Mouse (Mus musculus) neural tube, embryonic 12.5 days (tissue): Measurements from ENCODE around the gene Gm5901. TPM values are rescaled to one million over a fixed set of nuclear protein-coding genes. Genes with fewer than 3 reads are reported as not detected.
A peak's percentile ranks its signal among the peaks of the same experiment; 100 is the strongest.
"Not testable (repeated sequence)": the region's sequence is repeated elsewhere in the genome, so short reads cannot be mapped to it uniquely, and the experiment has no call there.

Experiments used
- ATAC-seq: fragments of 200-750 bp; cut with Nextera tagmentation; 2 replicates; pipeline ENCODE4 v1.8.0; 2017; ENCODE audit warnings: low read depth, mild to moderate bottlenecking, moderate TSS enrichment, moderate library complexity; ENCODE audit not compliant: low FRiP score
- H3K27ac ChIP-seq: fragments of 300-500 bp; sonication (generic); 2 replicates; pipeline ENCODE4 v1.5.1; 2016
- H3K27me3 ChIP-seq: fragments of 300-500 bp; sonication (generic); replicated peaks from 2 replicates; pipeline ENCODE4 v1.6.1; 2016; ENCODE audit warnings: mild to moderate bottlenecking
- H3K36me3 ChIP-seq: fragments of 300-500 bp; sonication (generic); 2 replicates; pipeline ENCODE4 v1.6.1; 2016; ENCODE audit warnings: mild to moderate bottlenecking
- H3K4me1 ChIP-seq: fragments of 300-500 bp; sonication (generic); 2 replicates; pipeline ENCODE4 v1.6.1; 2016
- H3K4me2 ChIP-seq: fragments of 300-500 bp; sonication (generic); replicated peaks from 2 replicates; pipeline ENCODE4 v1.6.1; 2016; ENCODE audit warnings: mild to moderate bottlenecking
- H3K4me3 ChIP-seq: fragments of 300-500 bp; sonication (generic); 2 replicates; pipeline ENCODE4 v1.5.1; 2016
- H3K9ac ChIP-seq: fragments of 300-500 bp; sonication (generic); 2 replicates; pipeline ENCODE4 v1.6.1; 2016; ENCODE audit warnings: mild to moderate bottlenecking
- H3K9me3 ChIP-seq: fragments of 300-500 bp; sonication (generic); 2 replicates; pipeline ENCODE4 v1.6.1; 2016; ENCODE audit warnings: mild to moderate bottlenecking
- WGBS: fragments of 180-500 bp; shearing (Covaris S2); methylation state at CpG from one replicate; pipeline ENCODE4 v1.1.7; 2016; 5-methylcytosine and 5-hydroxymethylcytosine counted together
- polyA plus RNA-seq: library from polyadenylated mRNA; unstranded; fragments of >200 nt; fragmentation: Nextera tagmentation; extraction: Ambion mirVana; gene quantifications from 2 replicates; pipeline ENCODE4 v1.2.1, GENCODE M21; 2016

Gm5901 gene
- polyA plus RNA-seq, 1 experiment from 2014 or later: not detected

- H3K9me3 ChIP-seq, H3K4me2 ChIP-seq, H3K4me1 ChIP-seq, H3K27me3 ChIP-seq, H3K36me3 ChIP-seq, H3K27ac ChIP-seq, H3K4me3 ChIP-seq, H3K9ac ChIP-seq: not testable (repeated sequence)
- 61% methylated on average over 8 of the region's 8 CpGs for WGBS
- peak; percentile 52; the same call in 1 of the 2 replicates for ATAC-seq
Observed at GRCm38 (mm10) chr7:105411874-105412632, 37.2 kb downstream of the Gm5901 start.

GRCm38 (mm10) chr7:105414385-105414784 lies 39.5 kb downstream of the Gm5901 start:
- no peak overlapping the region for H3K9ac ChIP-seq
- H3K36me3 ChIP-seq: no peaks in the 10 kb centered on the region
- WGBS: 65% methylated on average over 6 of the region's 6 CpGs
- no peak overlapping the region for H3K4me2 ChIP-seq
- no peaks in the 10 kb centered on the region for H3K9me3 ChIP-seq
- H3K27me3 ChIP-seq: no peaks in the 10 kb centered on the region
- H3K4me1 ChIP-seq: no peaks in the 10 kb centered on the region
- no peak for ATAC-seq
- no peak overlapping the region for H3K4me3 ChIP-seq
- no peak overlapping the region for H3K27ac ChIP-seq

GRCm38 (mm10) chr7:105416529-105416928 lies 41.7 kb downstream of the Gm5901 start:
- no peak overlapping the region for H3K4me3 ChIP-seq
- ATAC-seq: no peak
- H3K36me3 ChIP-seq: no peaks in the 10 kb centered on the region
- H3K9ac ChIP-seq: no peak overlapping the region
- 95% methylated on average over 7 of the region's 7 CpGs for WGBS
- H3K4me1 ChIP-seq: no peaks in the 10 kb centered on the region
- H3K27me3 ChIP-seq: no peaks in the 10 kb centered on the region
- H3K4me2 ChIP-seq: no peak overlapping the region
- no peaks in the 10 kb centered on the region for H3K9me3 ChIP-seq
- H3K27ac ChIP-seq: no peak overlapping the region

- Histone ChIP-seq H3K9me3 (no peaks in the 10 kb centered on the region), H3K4me3 (no peak overlapping the region), H3K9ac (no peak overlapping the region), H3K36me3 (no peaks in the 10 kb centered on the region), H3K27ac (no peak overlapping the region), H3K27me3 (no peaks in the 10 kb centered on the region), H3K4me2 (no peak overlapping the region), H3K4me1 (no peaks in the 10 kb centered on the region)
- 83% methylated on average over 5 of the region's 5 CpGs for WGBS
- ATAC-seq: no peak
Observed at GRCm38 (mm10) chr7:105418106-105418505, 43.3 kb downstream of the Gm5901 start.

GRCm38 (mm10) chr7:105420903-105421302 lies 46.1 kb downstream of the Gm5901 start:
- peaks cover 8% of the 10 kb centered on the region for H3K4me1 ChIP-seq
- WGBS: 60% methylated on average over 2 of the region's 2 CpGs
- no peak overlapping the region for H3K9ac ChIP-seq
- no peak for ATAC-seq
- no peaks in the 10 kb centered on the region for H3K36me3 ChIP-seq
- H3K27me3 ChIP-seq: peaks cover 18% of the 10 kb centered on the region
- H3K4me3 ChIP-seq: no peak overlapping the region
- H3K4me2 ChIP-seq: no peak overlapping the region
- H3K27ac ChIP-seq: no peak overlapping the region
- H3K9me3 ChIP-seq: no peaks in the 10 kb centered on the region

GRCm38 (mm10) chr7:105424368-105424767 lies 49.5 kb downstream of the Gm5901 start:
- Histone ChIP-seq H3K27me3 (peaks cover 29% of the 10 kb centered on the region), H3K36me3 (no peaks in the 10 kb centered on the region), H3K27ac (no peak overlapping the region), H3K4me3 (no peak overlapping the region), H3K9ac (no peak overlapping the region), H3K4me2 (no peak overlapping the region), H3K4me1 (peaks cover 11% of the 10 kb centered on the region), H3K9me3 (no peaks in the 10 kb centered on the region)
- 36% methylated on average over 5 of the region's 5 CpGs for WGBS
- ATAC-seq: no peak

- Histone ChIP-seq H3K27me3 (peaks cover 29% of the 10 kb centered on the region), H3K9ac (peak within 1 kb of the TSS; percentile 38), H3K27ac (no peak within 1 kb of the TSS), H3K4me2 (peak within 1 kb of the TSS; percentile 87), H3K4me3 (peak within 1 kb of the TSS; percentile 44), H3K9me3 (no peaks in the 10 kb centered on the region), H3K4me1 (peaks cover 11% of the 10 kb centered on the region), H3K36me3 (no peaks in the 10 kb centered on the region)
- 1% methylated on average over 31 of the region's 31 CpGs for WGBS
- peak; percentile 83 for ATAC-seq
Observed at GRCm38 (mm10) chr7:105425424-105426043, 50.7 kb downstream of the Gm5901 start, which contains the start of gene Cckbr. Gene Cckbr (plus strand): TSS chr7:105425731.

GRCm38 (mm10) chr7:105426051-105426450 lies 51.2 kb downstream of the Gm5901 start:
- no peak overlapping the region for H3K27ac ChIP-seq
- H3K4me1 ChIP-seq: peaks cover 11% of the 10 kb centered on the region
- peak overlapping the region; percentile 44 for H3K4me3 ChIP-seq
- no peaks in the 10 kb centered on the region for H3K9me3 ChIP-seq
- H3K36me3 ChIP-seq: no peaks in the 10 kb centered on the region
- WGBS: 3% methylated on average over 11 of the region's 11 CpGs
- ATAC-seq: peak; percentile 72
- peaks cover 29% of the 10 kb centered on the region for H3K27me3 ChIP-seq
- peak overlapping the region; percentile 87 for H3K4me2 ChIP-seq
- peak overlapping the region; percentile 38 for H3K9ac ChIP-seq

Other genes with a start within 250 kb of the Gm5901 start
- not detected in 2 replicates for gene Olfr683, start 228.0 kb upstream of the Gm5901 start, polyA plus RNA-seq
- gene Olfr684, start 211.4 kb upstream of the Gm5901 start, polyA plus RNA-seq: not detected in 2 replicates
- not detected in 2 replicates for gene Olfr685, start 189.0 kb upstream of the Gm5901 start, polyA plus RNA-seq
- gene Olfr686, start 167.6 kb upstream of the Gm5901 start, polyA plus RNA-seq: not detected in 2 replicates
- not detected in 2 replicates for gene Olfr688, start 86.9 kb upstream of the Gm5901 start, polyA plus RNA-seq
- not detected in 2 replicates for gene Olfr689, start 63.9 kb upstream of the Gm5901 start, polyA plus RNA-seq
- gene Olfr690, start 40.9 kb upstream of the Gm5901 start, polyA plus RNA-seq: not detected in 2 replicates
- 0.34 TPM in 1 of 2 replicates, not detected in the other for gene Olfr691, start 32.8 kb upstream of the Gm5901 start, polyA plus RNA-seq
- gene Olfr692, start 6.8 kb upstream of the Gm5901 start, polyA plus RNA-seq: not detected in 2 replicates
- 40.6 and 41.7 TPM in 2 replicates for gene Fam160a2, start 25.0 kb downstream of the Gm5901 start, polyA plus RNA-seq
- 0.08 and 0.15 TPM in 2 replicates for gene Cnga4, start 29.5 kb downstream of the Gm5901 start, polyA plus RNA-seq
- 0.22 and 0.68 TPM in 2 replicates for gene Cckbr, start 50.7 kb downstream of the Gm5901 start, polyA plus RNA-seq
- 29.2 and 29.3 TPM in 2 replicates for gene Cavin3, start 107.3 kb downstream of the Gm5901 start, polyA plus RNA-seq
- gene Smpd1, start 179.3 kb downstream of the Gm5901 start, polyA plus RNA-seq: 53.8 and 56.6 TPM in 2 replicates
- gene Apbb1, start 206.6 kb downstream of the Gm5901 start, polyA plus RNA-seq: 185 TPM in 2 replicates
- 0.23 and 0.38 TPM in 2 replicates for gene Hpx, start 225.1 kb downstream of the Gm5901 start, polyA plus RNA-seq